Mouse (Mus musculus) colon, adult 2 months (tissue): ENCODE measurements around the gene Slc35d3. TPM values are rescaled to one million over a fixed set of nuclear protein-coding genes. Genes with fewer than 3 reads are reported as not detected.

Source experiments
- polyA plus RNA-seq: library from polyadenylated mRNA; depleted of rRNA; stranded (reverse); fragments of >200 nt; gene quantifications from 2 replicates; pipeline ENCODE4 v1.2.3, GENCODE M21; 2012; rRNA removed

Gene Slc35d3
- 3.0 TPM in 2 replicates for polyA plus RNA-seq

DNA sequence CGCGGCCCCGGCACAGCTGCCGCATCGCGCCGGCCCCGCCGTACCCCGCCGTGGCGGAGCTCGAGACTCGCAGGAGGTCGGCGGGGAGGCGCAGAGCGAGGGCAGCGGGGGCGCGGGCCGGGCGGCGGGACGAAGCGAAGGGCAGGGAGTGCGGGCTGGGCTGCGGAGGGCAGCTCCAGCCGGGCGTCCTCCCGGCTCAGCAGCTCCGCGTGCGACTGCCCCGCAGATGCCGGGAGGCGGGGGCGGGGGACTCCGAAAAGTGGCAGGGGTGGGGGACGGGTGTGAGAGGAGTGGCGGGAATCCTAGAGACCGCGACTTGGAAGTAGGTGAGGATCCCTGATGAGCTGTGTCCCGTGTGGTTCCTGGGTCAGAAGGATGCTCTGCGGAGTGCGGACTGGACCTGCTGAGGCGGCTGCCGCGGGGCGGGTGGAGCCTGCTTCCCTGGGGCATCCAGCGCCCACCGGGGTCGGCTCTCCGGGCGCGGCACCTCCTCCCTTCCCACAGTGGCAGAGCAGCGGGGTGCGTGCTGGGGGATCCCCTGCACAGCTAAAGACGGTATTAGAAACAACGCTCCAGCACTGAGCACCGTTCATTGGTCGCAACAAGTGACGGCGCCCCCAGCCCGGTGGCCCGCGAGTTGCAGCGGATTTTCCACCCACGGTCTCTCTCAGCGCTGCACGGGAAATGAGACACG is at the start of gene Slc35d3:
Slc35d3 (minus strand) TSS at position 462 of the 694 bp plus-strand sequence.

Other genes starting within 250 kb of the Slc35d3 start
- gene Il22ra2, start 229.5 kb downstream of the Slc35d3 start, polyA plus RNA-seq = 0.71 and 0.73 TPM in 2 replicates
- gene Il20ra, start 138.9 kb downstream of the Slc35d3 start, polyA plus RNA-seq = 0.05 TPM in 1 of 2 replicates, not detected in the other
- gene Pex7, start 56.2 kb upstream of the Slc35d3 start, polyA plus RNA-seq = 49.4 and 56.2 TPM in 2 replicates
- 4.9 TPM in 2 replicates for gene Map3k5, start 83.0 kb upstream of the Slc35d3 start, polyA plus RNA-seq